Mouse (Mus musculus) megakaryocyte, embryonic 14.5 days (primary cell): ENCODE results near the gene Siglec1.

Source experiments
- FLI1 ChIP-seq: IDR thresholded peaks from 2 replicates; pipeline ENCODE4 v1.6.1; 2012; ENCODE audit warnings: low read length, inconsistent platforms, mixed read lengths
- GATA1 ChIP-seq: IDR thresholded peaks from 3 replicates; pipeline ENCODE4 v1.6.1; 2012; ENCODE audit warnings: mixed read lengths, low read length, inconsistent platforms, borderline replicate concordance

DNA sequence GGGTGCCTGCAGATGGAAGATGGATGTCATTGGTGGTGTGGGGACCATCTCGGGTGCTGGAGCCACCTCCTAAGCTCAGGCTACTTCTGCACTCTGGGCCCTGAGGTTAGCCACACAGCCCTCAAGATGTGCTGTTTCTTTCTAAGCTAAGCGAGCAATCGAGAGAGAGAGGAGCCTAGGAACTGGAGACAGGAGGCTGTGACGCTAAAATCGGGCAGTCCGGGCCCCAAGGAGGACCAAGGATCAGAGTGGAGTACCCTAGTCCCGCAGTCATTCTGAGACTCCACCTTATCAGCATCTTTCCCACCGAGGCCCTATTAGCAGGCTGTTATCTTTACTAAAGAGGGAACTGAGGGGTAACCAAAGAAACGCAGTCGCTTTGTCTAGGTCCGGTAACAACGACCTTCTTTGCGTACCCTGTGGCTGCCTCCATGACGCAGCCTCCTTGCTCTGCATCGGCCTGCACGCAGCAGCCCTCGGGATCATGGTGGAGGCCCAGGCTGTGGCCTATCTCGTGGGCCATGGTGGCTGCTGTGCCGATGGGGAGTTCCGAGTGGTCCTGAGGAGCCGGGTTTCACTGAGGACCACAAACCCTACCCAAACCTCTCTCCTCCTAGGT lies 31.8 kb downstream of the Siglec1 start:
- TF ChIP-seq FLI1 (no peak), GATA1 (no peak)
